Mouse (Mus musculus) ES-E14 (cell line): ENCODE data around the gene Fuca1. TPM values are rescaled to one million over a fixed set of nuclear protein-coding genes. Genes with fewer than 3 reads are reported as not detected.

ENCODE experiments used
- DNase-seq: peaks from one replicate; pipeline ENCODE4 v3.0.0-alpha.2; 2013; ENCODE audit warnings: low read depth, low spot score
- H3K27ac ChIP-seq: 2 replicates; pipeline ENCODE4 v1.5.1; 2012; ENCODE audit warnings: low read depth, mild to moderate bottlenecking, low read length, moderate library complexity, mixed read lengths; ENCODE audit not compliant: poor library complexity, insufficient read depth, severe bottlenecking
- H3K36me3 ChIP-seq: 2 replicates; pipeline ENCODE4 v1.6.1; 2012; ENCODE audit warnings: mild to moderate bottlenecking, low read length, moderate library complexity, mixed read lengths; ENCODE audit not compliant: control insufficient read depth, poor library complexity, insufficient read depth, severe bottlenecking
- H3K4me1 ChIP-seq, 2 experiments: fragments of 150-350 bp in 1 of 2; sonication (generic) in 1 of 2; 2 replicates each; pipeline ENCODE4 v1.6.1; 2012; ENCODE audit warnings: low read length in 2 of 2, mild to moderate bottlenecking in 1 of 2, mixed read lengths in 1 of 2; ENCODE audit not compliant: control insufficient read depth in 2 of 2, insufficient read depth in 2 of 2, poor library complexity in 1 of 2
- H3K4me3 ChIP-seq, 2 experiments: fragments of 150-350 bp in 1 of 2; sonication (generic) in 1 of 2; 2 replicates each; pipeline ENCODE4 v1.5.1; 2012; ENCODE audit warnings: low read length in 2 of 2, low read depth in 1 of 2, mild to moderate bottlenecking in 1 of 2, mixed read lengths in 1 of 2; ENCODE audit not compliant: insufficient read depth in 1 of 2, poor library complexity in 1 of 2, severe bottlenecking in 1 of 2
- H3K9ac ChIP-seq: 2 replicates; pipeline ENCODE4 v1.6.1; 2012; ENCODE audit warnings: low read depth, mild to moderate bottlenecking, low read length, mixed read lengths; ENCODE audit not compliant: poor library complexity, insufficient read depth, severe bottlenecking
- H3K9me3 ChIP-seq: fragments of 150-350 bp; sonication (generic); 2 replicates; pipeline ENCODE4 v1.6.1; 2012; ENCODE audit warnings: low read depth, mild to moderate bottlenecking, low read length; ENCODE audit not compliant: control insufficient read depth, insufficient read depth
- CHD2 ChIP-seq: IDR thresholded peaks from 2 replicates; pipeline ENCODE4 v1.6.1; 2014; ENCODE audit warnings: mild to moderate bottlenecking, low read depth, low read length, inconsistent platforms
- HCFC1 ChIP-seq: IDR thresholded peaks from 2 replicates; pipeline ENCODE4 v1.6.1; 2012; ENCODE audit warnings: low read length, inconsistent platforms, borderline replicate concordance; ENCODE audit not compliant: insufficient read depth
- MAFK ChIP-seq: IDR thresholded peaks from 2 replicates; pipeline ENCODE4 v1.6.1; 2014; ENCODE audit warnings: mild to moderate bottlenecking, low read depth, low read length, inconsistent platforms; ENCODE audit not compliant: insufficient read depth
- ZC3H11A ChIP-seq: IDR thresholded peaks from 2 replicates; pipeline ENCODE4 v1.6.1; 2012; ENCODE audit warnings: low read depth, mild to moderate bottlenecking, inconsistent platforms, low read length, borderline replicate concordance
- ZNF384 ChIP-seq: IDR thresholded peaks from 2 replicates; pipeline ENCODE4 v1.6.1; 2012; ENCODE audit warnings: low read depth, low read length, inconsistent platforms
- in situ Hi-C, 2 experiments: fragments of 600-800 bp; cut with MboI; formaldehyde crosslinking; loops; one replicate each; pipeline ENCODE4 v1.15.1; 2025; ENCODE audit warnings: low sequenced_read_pairs in 2 of 2, inconsistent platforms in 1 of 2; ENCODE audit not compliant: unreplicated experiment in 2 of 2
- total RNA-seq: library from RNA; depleted of rRNA; stranded (reverse); fragments of 300-350 nt; gene quantifications from 2 replicates; pipeline ENCODE4 v1.2.3, GENCODE M21; 2012

Fuca1 gene
- total RNA-seq, 1 experiment, result 69.8 TPM

DNA sequence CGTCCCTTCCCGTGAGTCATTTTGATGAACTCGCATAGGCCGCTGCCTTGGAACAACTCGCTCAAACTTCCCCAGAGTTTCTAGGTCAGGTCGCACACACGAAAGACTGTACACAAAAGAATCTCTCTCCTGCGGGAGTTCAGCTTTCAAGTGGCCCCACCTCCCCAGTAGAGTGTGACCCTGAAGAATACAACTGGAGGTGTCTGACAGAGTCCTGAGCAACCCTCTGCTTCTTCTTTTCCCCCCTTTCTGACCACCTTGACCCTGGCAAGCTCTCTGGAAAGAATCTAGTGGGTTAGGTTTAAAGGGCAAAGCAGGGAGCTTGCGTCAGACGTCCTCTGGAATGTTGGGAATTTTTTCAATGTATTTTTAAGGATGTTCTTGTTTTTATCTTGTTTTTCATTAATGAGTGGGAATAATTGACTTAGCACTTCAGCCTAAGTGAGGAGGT is 37.1 kb upstream of the Fuca1 start:
- Histone ChIP-seq H3K4me1 (peaks cover 6 to 15% of the 10 kb centered on the region in 2 experiments; a peak in 2 of 4 replicates), H3K9me3 (no peaks in the 10 kb centered on the region), H3K9ac (no peak overlapping the region), H3K27ac (no peak overlapping the region), H3K36me3 (no peaks in the 10 kb centered on the region), H3K4me3 (no peak overlapping the region)
- no peak for TF ChIP-seq ZC3H11A
- no peak for TF ChIP-seq MAFK
- no peak for DNase-seq
- in situ Hi-C loops, result no loop called here

DNA sequence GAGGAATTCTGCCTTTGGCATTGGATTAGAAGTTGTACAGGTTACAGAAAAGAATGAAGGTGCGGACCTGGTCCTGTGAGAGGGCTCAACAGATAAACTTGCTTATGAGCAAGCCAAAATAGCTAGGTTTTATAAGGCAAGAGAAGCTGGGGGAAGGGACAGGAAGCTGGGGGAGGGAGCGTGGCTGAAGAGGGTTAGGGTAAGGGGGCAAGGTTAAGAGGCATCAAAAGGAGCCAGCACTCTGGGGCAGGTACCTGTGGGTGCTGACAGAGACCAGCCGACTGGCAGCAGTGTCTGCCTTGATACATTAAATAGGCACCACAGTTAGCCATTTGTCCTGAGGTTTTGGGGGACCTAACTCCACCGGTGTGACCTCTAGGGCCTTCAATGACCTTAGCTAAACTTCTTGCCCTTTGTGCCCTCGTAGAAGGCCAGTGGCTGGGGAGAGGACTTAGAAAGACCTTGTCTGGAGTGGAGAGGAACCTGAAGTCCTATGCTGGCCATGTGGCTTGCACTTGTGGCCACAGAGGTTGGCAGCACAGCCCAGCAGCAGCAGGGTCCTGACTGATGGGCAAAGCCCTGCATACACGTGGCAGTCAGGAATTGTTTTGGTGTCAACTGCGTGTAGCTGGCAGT is 36.5 kb upstream of the Fuca1 start:
- Histone ChIP-seq H3K9ac (no peak overlapping the region), H3K27ac (no peak overlapping the region), H3K9me3 (no peaks in the 10 kb centered on the region), H3K36me3 (no peaks in the 10 kb centered on the region), H3K4me3 (no peak overlapping the region), H3K4me1 (peaks cover 6 to 18% of the 10 kb centered on the region in 2 experiments; a peak in 3 of 4 replicates)
- TF ChIP-seq ZC3H11A (no peak), CHD2 (no peak)
- in situ Hi-C loops, result no loop called here
- no peak for DNase-seq

DNA sequence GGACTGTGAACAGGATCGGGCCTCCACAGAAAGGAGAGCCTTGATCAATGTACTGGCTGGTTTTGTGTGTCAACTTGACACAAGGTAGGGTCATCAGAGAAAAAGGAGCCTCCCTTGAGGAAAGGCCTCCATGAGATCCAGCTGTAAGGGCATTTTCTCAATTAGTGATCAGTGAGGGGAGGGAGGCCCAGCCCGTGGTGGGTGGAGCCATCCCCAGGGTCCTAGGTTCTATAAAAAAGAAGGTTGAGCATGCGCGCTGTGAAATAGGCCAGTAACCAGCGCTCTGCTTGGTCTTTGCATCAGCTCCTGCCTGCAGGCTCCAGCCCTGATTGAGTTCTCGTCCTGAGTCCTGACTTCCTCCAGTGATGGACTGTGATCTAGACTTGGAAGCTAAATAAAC is 36.0 kb upstream of the Fuca1 start:
- Histone ChIP-seq H3K36me3 (no peaks in the 10 kb centered on the region), H3K9ac (no peak overlapping the region), H3K4me1 (peaks cover 6 to 18% of the 10 kb centered on the region in 2 experiments; a peak in 3 of 4 replicates), H3K4me3 (no peak overlapping the region), H3K9me3 (no peaks in the 10 kb centered on the region), H3K27ac (no peak overlapping the region)
- TF ChIP-seq ZNF384 (no peak), HCFC1 (no peak), CHD2 (no peak), MAFK (no peak), ZC3H11A (no peak)
- in situ Hi-C loops, result no loop called here
- DNase-seq, result no peak

DNA sequence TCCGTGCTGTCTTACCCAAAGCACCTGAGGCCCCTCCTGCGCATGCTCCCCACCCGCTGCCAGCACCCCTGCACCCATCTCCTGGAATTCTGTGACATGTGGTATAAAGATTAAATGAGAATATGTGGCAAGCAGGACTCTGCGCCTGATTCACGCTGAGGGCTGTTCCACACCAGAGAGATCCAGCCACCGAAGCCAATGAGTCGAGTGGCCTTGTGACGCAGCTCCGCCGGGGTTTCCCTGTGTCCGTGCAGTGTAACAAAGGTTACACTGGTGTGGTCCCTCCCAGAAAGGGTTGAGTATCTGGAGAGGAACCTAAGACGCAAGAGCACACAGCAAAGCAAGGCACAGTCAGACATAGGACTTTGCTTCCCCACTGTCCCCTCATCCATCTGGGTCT is 34.9 kb upstream of the Fuca1 start:
- no peaks in the 10 kb centered on the region for H3K9me3 ChIP-seq
- DNase-seq, result no peak
- H3K9ac ChIP-seq, result no peak overlapping the region
- H3K4me1 ChIP-seq, result peaks cover 6 to 18% of the 10 kb centered on the region in 2 experiments; a peak in 3 of 4 replicates
- no peaks in the 10 kb centered on the region for H3K36me3 ChIP-seq
- in situ Hi-C loops, result no loop called here
- TF ChIP-seq MAFK, result no peak
- TF ChIP-seq ZNF384, result no peak
- no peak for TF ChIP-seq HCFC1
- no peak for TF ChIP-seq CHD2
- no peak for TF ChIP-seq ZC3H11A
- no peak overlapping the region for H3K27ac ChIP-seq
- no peak overlapping the region for H3K4me3 ChIP-seq

DNA sequence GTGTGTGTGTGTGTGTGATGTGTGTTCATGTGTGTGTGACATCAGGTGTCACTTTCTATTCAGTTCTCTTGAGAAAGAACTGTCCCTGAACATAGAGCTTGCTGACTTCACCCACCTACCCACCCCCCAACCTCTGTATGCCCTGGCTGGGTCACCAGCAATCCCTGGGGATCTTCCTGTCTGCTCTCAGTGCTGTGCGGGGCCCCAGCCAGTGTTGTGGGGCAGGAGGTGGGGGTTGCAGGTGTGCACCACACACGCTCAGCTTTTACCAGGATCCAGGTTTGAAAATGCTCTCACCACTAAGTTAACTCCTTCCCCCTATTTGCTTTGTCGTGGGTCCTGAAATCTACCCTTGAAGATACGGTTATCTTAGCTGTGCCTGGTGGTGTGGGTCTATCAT is 34.4 kb upstream of the Fuca1 start:
- DNase-seq, result no peak
- H3K27ac ChIP-seq, result no peak overlapping the region
- H3K9ac ChIP-seq, result no peak overlapping the region
- in situ Hi-C loops, result no loop called here
- no peaks in the 10 kb centered on the region for H3K36me3 ChIP-seq
- TF ChIP-seq CHD2, result no peak
- no peak overlapping the region for H3K4me3 ChIP-seq
- peaks cover 6 to 18% of the 10 kb centered on the region in 2 experiments; a peak in 3 of 4 replicates for H3K4me1 ChIP-seq
- H3K9me3 ChIP-seq, result no peaks in the 10 kb centered on the region
